Mouse (Mus musculus): Measurements from ENCODE around the gene Synpo2l. TPM values are rescaled to one million over a fixed set of nuclear protein-coding genes. Genes with fewer than 3 reads are reported as not detected.

The Synpo2l gene
- polyA plus RNA-seq, 1 experiment from 2014 or later, result 0.23 TPM

DNA sequence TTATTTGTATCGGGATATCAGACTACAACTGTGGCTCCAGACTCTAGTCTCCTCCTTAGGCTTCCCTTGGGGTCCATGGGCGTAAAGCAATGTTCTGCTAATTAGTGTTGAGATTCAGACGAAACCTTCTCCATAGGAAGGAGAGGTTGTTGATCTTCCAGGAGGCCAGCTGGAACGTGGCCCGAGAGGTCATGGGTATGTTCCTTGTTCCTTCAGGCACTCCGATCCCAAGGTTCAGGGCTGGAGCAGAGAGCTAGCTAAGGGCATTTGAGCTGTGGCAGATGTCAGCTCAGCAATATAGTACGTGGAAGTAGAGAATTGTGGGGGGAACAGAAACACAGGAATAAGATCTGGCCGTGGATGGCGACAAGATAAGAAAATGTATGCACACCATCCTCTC is 12.4 kb downstream of the Synpo2l start:
- no peak overlapping the region for H3K4me3 ChIP-seq (ENCODE audit: low read length)
- H3K36me3 ChIP-seq (ENCODE audit: control insufficient read depth, insufficient read depth, low read length), result no peaks in the 10 kb centered on the region
- no peak for ATAC-seq
- H3K27ac ChIP-seq (ENCODE audit: low read depth, low read length), result no peak overlapping the region
- H3K27me3 ChIP-seq (replicated peaks; ENCODE audit: control insufficient read depth, insufficient read depth, low read length), result no peaks in the 10 kb centered on the region
- 79% methylated on average over 9 of the region's 9 CpGs for WGBS
- no peak overlapping the region for H3K4me2 ChIP-seq (ENCODE audit: low read length)
- H3K9me3 ChIP-seq (ENCODE audit: control insufficient read depth, low read length), result no peaks in the 10 kb centered on the region
- no peak overlapping the region for H3K9ac ChIP-seq (ENCODE audit: low read depth, low read length)
- no peaks in the 10 kb centered on the region for H3K4me1 ChIP-seq (ENCODE audit: control insufficient read depth, insufficient read depth, low read depth, low read length)

GRCm38 (mm10) chr14:20654690-20655421 is 13.3 kb downstream of the Synpo2l start:
- no peak overlapping the region for H3K4me3 ChIP-seq (ENCODE audit: low read length)
- WGBS, result 83% methylated on average over 9 of the region's 9 CpGs
- H3K27ac ChIP-seq (ENCODE audit: low read depth, low read length), result no peak overlapping the region
- H3K9ac ChIP-seq (ENCODE audit: low read depth, low read length), result no peak overlapping the region
- no peaks in the 10 kb centered on the region for H3K9me3 ChIP-seq (ENCODE audit: control insufficient read depth, low read length)
- no peaks in the 10 kb centered on the region for H3K27me3 ChIP-seq (replicated peaks; ENCODE audit: control insufficient read depth, insufficient read depth, low read length)
- no peak for ATAC-seq
- no peaks in the 10 kb centered on the region for H3K4me1 ChIP-seq (ENCODE audit: control insufficient read depth, insufficient read depth, low read depth, low read length)
- H3K36me3 ChIP-seq (ENCODE audit: control insufficient read depth, insufficient read depth, low read length), result no peaks in the 10 kb centered on the region
- no peak overlapping the region for H3K4me2 ChIP-seq (ENCODE audit: low read length)

GRCm38 (mm10) chr14:20651722-20652256 is 16.4 kb downstream of the Synpo2l start:
- no peak overlapping the region for H3K4me2 ChIP-seq (ENCODE audit: low read length)
- no peak overlapping the region for H3K4me3 ChIP-seq (ENCODE audit: low read length)
- H3K36me3 ChIP-seq (ENCODE audit: control insufficient read depth, insufficient read depth, low read length), result no peaks in the 10 kb centered on the region
- H3K27me3 ChIP-seq (replicated peaks; ENCODE audit: control insufficient read depth, insufficient read depth, low read length), result no peaks in the 10 kb centered on the region
- no peaks in the 10 kb centered on the region for H3K4me1 ChIP-seq (ENCODE audit: control insufficient read depth, insufficient read depth, low read depth, low read length)
- H3K9me3 ChIP-seq (ENCODE audit: control insufficient read depth, low read length), result no peaks in the 10 kb centered on the region
- ATAC-seq, result no peak
- H3K27ac ChIP-seq (ENCODE audit: low read depth, low read length), result no peak overlapping the region
- 62% methylated on average over 4 of the region's 4 CpGs for WGBS
- no peak overlapping the region for H3K9ac ChIP-seq (ENCODE audit: low read depth, low read length)

- Histone ChIP-seq H3K9ac (ENCODE audit: low read depth, low read length) (no peak overlapping the region), H3K9me3 (ENCODE audit: control insufficient read depth, low read length) (no peaks in the 10 kb centered on the region), H3K36me3 (ENCODE audit: control insufficient read depth, insufficient read depth, low read length) (no peaks in the 10 kb centered on the region), H3K4me1 (ENCODE audit: control insufficient read depth, insufficient read depth, low read depth, low read length) (no peaks in the 10 kb centered on the region), H3K27ac (ENCODE audit: low read depth, low read length) (no peak overlapping the region), H3K4me2 (ENCODE audit: low read length) (no peak overlapping the region), H3K27me3 (replicated peaks; ENCODE audit: control insufficient read depth, insufficient read depth, low read length) (no peaks in the 10 kb centered on the region), H3K4me3 (ENCODE audit: low read length) (no peak overlapping the region)
- 49% methylated on average over 2 of the region's 2 CpGs for WGBS
- no peak for ATAC-seq
Observed at GRCm38 (mm10) chr14:20651000-20651399, 17.2 kb downstream of the Synpo2l start.

GRCm38 (mm10) chr14:20646381-20646780 is 21.8 kb downstream of the Synpo2l start:
- Histone ChIP-seq H3K4me3 (ENCODE audit: low read length) (no peak overlapping the region), H3K4me2 (ENCODE audit: low read length) (no peak overlapping the region)
- no peak for ATAC-seq

GRCm38 (mm10) chr14:20645547-20645946 is 22.6 kb downstream of the Synpo2l start:
- H3K4me3 ChIP-seq (ENCODE audit: low read length), result no peak overlapping the region
- ATAC-seq, result no peak

More at GRCm38 (mm10) chr14:20646381-20646780, 21.8 kb downstream of the Synpo2l start:
- H3K9ac ChIP-seq (ENCODE audit: low read depth, low read length), result no peak overlapping the region
- H3K4me1 ChIP-seq (ENCODE audit: control insufficient read depth, insufficient read depth, low read depth, low read length), result peaks cover 4% of the 10 kb centered on the region
- no peaks in the 10 kb centered on the region for H3K27me3 ChIP-seq (replicated peaks; ENCODE audit: control insufficient read depth, insufficient read depth, low read length)
- no peaks in the 10 kb centered on the region for H3K9me3 ChIP-seq (ENCODE audit: control insufficient read depth, low read length)
- no peaks in the 10 kb centered on the region for H3K36me3 ChIP-seq (ENCODE audit: control insufficient read depth, insufficient read depth, low read length)
- no peak overlapping the region for H3K27ac ChIP-seq (ENCODE audit: low read depth, low read length)

DNA sequence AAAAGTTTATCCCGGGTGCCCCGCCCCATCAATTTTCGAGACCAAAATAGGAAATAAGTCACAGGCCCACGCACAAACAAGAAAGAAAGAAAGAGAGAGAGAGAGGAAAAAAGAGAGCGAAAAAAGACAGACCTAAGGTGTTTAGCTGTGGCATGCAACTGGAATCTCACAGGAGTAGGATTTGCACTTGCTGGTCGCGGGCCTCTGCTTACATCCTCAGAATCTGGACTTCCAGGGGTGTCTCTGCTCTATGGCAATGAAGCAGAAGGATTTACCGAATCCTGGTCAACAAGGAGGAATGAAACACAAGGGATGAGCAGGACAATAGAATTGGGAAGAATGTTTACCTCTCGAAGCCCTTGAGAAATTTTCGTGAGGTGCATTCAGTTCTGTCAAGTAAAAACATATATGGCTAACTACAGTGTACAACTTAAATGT is 26.7 kb downstream of the Synpo2l start:
- peaks cover 4% of the 10 kb centered on the region for H3K4me1 ChIP-seq (ENCODE audit: control insufficient read depth, insufficient read depth, low read depth, low read length)
- H3K27me3 ChIP-seq (replicated peaks; ENCODE audit: control insufficient read depth, insufficient read depth, low read length), result no peaks in the 10 kb centered on the region
- no peaks in the 10 kb centered on the region for H3K36me3 ChIP-seq (ENCODE audit: control insufficient read depth, insufficient read depth, low read length)
- peak overlapping the region; percentile 80 for H3K4me3 ChIP-seq (ENCODE audit: low read length)
- peak overlapping the region; percentile 83 for H3K9ac ChIP-seq (ENCODE audit: low read depth, low read length)
- no peak for ATAC-seq
- WGBS, result 17% methylated on average over 10 of the region's 10 CpGs
- peak overlapping the region; percentile 90 for H3K4me2 ChIP-seq (ENCODE audit: low read length)
- H3K27ac ChIP-seq (ENCODE audit: low read depth, low read length), result peak overlapping the region; percentile 94
- no peaks in the 10 kb centered on the region for H3K9me3 ChIP-seq (ENCODE audit: control insufficient read depth, low read length)

More at GRCm38 (mm10) chr14:20645547-20645946, 22.6 kb downstream of the Synpo2l start:
- no peaks in the 10 kb centered on the region for H3K36me3 ChIP-seq (ENCODE audit: control insufficient read depth, insufficient read depth, low read length)
- WGBS, result 31% methylated on average over 3 of the region's 3 CpGs
- H3K27ac ChIP-seq (ENCODE audit: low read depth, low read length), result no peak overlapping the region
- peaks cover 4% of the 10 kb centered on the region for H3K4me1 ChIP-seq (ENCODE audit: control insufficient read depth, insufficient read depth, low read depth, low read length)
- no peaks in the 10 kb centered on the region for H3K9me3 ChIP-seq (ENCODE audit: control insufficient read depth, low read length)
- no peaks in the 10 kb centered on the region for H3K27me3 ChIP-seq (replicated peaks; ENCODE audit: control insufficient read depth, insufficient read depth, low read length)
- no peak overlapping the region for H3K4me2 ChIP-seq (ENCODE audit: low read length)
- no peak overlapping the region for H3K9ac ChIP-seq (ENCODE audit: low read depth, low read length)

DNA sequence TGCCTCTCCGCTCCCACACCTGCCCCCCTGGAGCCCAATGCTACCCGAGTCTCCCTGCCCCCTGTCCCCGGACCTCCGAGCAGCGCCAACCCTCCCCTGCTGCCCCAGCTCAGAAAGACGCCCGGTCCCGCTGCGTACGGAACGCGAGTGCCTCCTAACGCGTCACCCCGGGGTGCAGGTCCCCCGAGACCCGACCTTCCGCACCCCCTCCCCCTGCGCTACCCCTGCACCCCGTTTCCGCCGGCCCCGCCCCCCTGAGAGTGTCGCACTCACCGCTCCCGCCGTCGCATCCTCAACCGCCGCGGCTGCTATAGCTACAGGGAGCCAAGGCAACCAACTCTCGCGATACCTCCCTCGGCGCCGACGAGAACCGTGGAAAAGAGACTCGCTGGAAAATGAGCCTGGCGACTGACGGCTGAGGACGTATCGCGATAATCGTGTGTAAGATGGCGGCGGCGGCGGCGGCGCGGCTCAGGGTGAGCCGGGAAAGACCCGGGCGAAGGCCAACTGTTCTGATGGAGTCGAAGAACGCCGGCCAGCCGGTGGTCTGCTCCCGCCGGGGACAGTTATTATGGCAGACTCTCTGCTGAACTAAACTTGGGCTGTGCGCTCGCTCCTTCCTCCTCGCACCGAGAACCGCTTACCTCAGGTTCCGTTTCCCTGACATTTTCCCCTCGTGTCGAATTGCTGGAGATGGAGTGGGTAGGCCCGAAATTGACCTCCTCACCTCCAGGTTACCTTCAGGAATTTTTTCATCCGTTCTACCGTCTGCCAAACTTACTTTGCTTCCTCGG is 27.3 kb downstream of the Synpo2l start, which contains the start of gene Usp54:
Gene Usp54, minus strand, starts transcription at position 420 of the 794 bp plus-strand sequence.
- peak; percentile 96 for ATAC-seq
- under 1% methylated on average over 71 of the region's 73 CpGs for WGBS
- Histone ChIP-seq H3K4me2 (ENCODE audit: low read length) (peak within 1 kb of the TSS; percentile 90), H3K9ac (ENCODE audit: low read depth, low read length) (peak within 1 kb of the TSS; percentile 84), H3K36me3 (ENCODE audit: control insufficient read depth, insufficient read depth, low read length) (no peaks in the 10 kb centered on the region), H3K4me1 (ENCODE audit: control insufficient read depth, insufficient read depth, low read depth, low read length) (peaks cover 4% of the 10 kb centered on the region), H3K4me3 (ENCODE audit: low read length) (peak within 1 kb of the TSS; percentile 80), H3K9me3 (ENCODE audit: control insufficient read depth, low read length) (no peaks in the 10 kb centered on the region), H3K27ac (ENCODE audit: low read depth, low read length) (peak within 1 kb of the TSS; percentile 94), H3K27me3 (replicated peaks; ENCODE audit: control insufficient read depth, insufficient read depth, low read length) (no peaks in the 10 kb centered on the region)
